Mouse (Mus musculus): ENCODE measurements around the gene Bsg.
"Not testable (repeated sequence)": the region's sequence is repeated elsewhere in the genome, so short reads cannot be mapped to it uniquely, and the experiment has no call there.

The Bsg gene

GRCm38 (mm10) chr10:79732500-79732899 lies 28.2 kb downstream of the Bsg start:
- no peak for DNase-seq (ENCODE audit: low spot score in 2 of 2)

- no peak for DNase-seq (ENCODE audit: low spot score in 2 of 2)
These were observed 29.6 kb downstream of the Bsg start for GRCm38 (mm10) chr10:79733847-79734246.

GRCm38 (mm10) chr10:79735361-79735760 lies 31.1 kb downstream of the Bsg start:
- no peak for DNase-seq (ENCODE audit: low spot score in 2 of 2)

- DNase-seq (ENCODE audit: low spot score in 2 of 2), result no peak
These were observed 32.4 kb downstream of the Bsg start for GRCm38 (mm10) chr10:79736706-79737105.

- no peak for DNase-seq (ENCODE audit: low spot score in 2 of 2)
These were observed 34.0 kb downstream of the Bsg start for GRCm38 (mm10) chr10:79738259-79738658.

GRCm38 (mm10) chr10:79739234-79739633 lies 34.9 kb downstream of the Bsg start:
- DNase-seq (ENCODE audit: low spot score in 2 of 2), result no peak

GRCm38 (mm10) chr10:79740863-79741262 lies 36.6 kb downstream of the Bsg start:
- no peak for DNase-seq (ENCODE audit: low spot score in 2 of 2)

- DNase-seq (ENCODE audit: low spot score in 2 of 2), result no peak
These were observed 38.9 kb downstream of the Bsg start for GRCm38 (mm10) chr10:79743161-79743560.

GRCm38 (mm10) chr10:79743650-79744365 lies 39.5 kb downstream of the Bsg start:
- no peak for DNase-seq (ENCODE audit: low spot score in 2 of 2)

- no peak for DNase-seq (ENCODE audit: low spot score in 2 of 2)
These were observed 41.1 kb downstream of the Bsg start for GRCm38 (mm10) chr10:79745411-79745810.

- DNase-seq (ENCODE audit: low spot score in 2 of 2), result peak; percentile 97 to 98
These were observed 41.8 kb downstream of the Bsg start, which contains the start of gene Polrmt for GRCm38 (mm10) chr10:79745898-79746773. Polrmt (minus strand) TSS chr10:79746581.

GRCm38 (mm10) chr10:79746774-79747151 lies 42.5 kb downstream of the Bsg start:
- DNase-seq (ENCODE audit: low spot score in 2 of 2), result no peak

- no peak for DNase-seq (ENCODE audit: low spot score in 2 of 2)
These were observed 44.2 kb downstream of the Bsg start for GRCm38 (mm10) chr10:79748496-79748895.

- no peak for DNase-seq (ENCODE audit: low spot score in 2 of 2)
These were observed 50.7 kb downstream of the Bsg start, which contains the start of gene Fgf22 for GRCm38 (mm10) chr10:79754856-79755516. Fgf22 (plus strand) TSS chr10:79755076.

GRCm38 (mm10) chr10:79755854-79756253 lies 51.6 kb downstream of the Bsg start:
- DNase-seq (ENCODE audit: low spot score in 2 of 2), result no peak

GRCm38 (mm10) chr10:79756660-79757059 lies 52.4 kb downstream of the Bsg start:
- no peak for DNase-seq (ENCODE audit: low spot score in 2 of 2)

GRCm38 (mm10) chr10:79759675-79760074 lies 55.4 kb downstream of the Bsg start:
- not testable (repeated sequence) for DNase-seq (ENCODE audit: low spot score in 2 of 2)

GRCm38 (mm10) chr10:79760603-79761143 lies 56.4 kb downstream of the Bsg start:
- no peak for DNase-seq (ENCODE audit: low spot score in 2 of 2)

Data from heart, adult 9 months (tissue).